Mouse (Mus musculus): Measurements from ENCODE around the gene Btg2. TPM values are rescaled to one million over a fixed set of nuclear protein-coding genes. Genes with fewer than 3 reads are reported as not detected.

Gene Btg2
- total and polyA plus RNA-seq, 3 experiments = 18.9 to 55.2 (median 20.3) TPM

Other genes starting within 250 kb of the Btg2 start
- 1 to 10 TPM in 1 of 2 experiments, under 1 TPM in 1; 0.98 to 1.0 TPM for gene Optc, start 171.1 kb downstream of the Btg2 start, total RNA-seq (2021)
- 0.83 and 1.3 TPM in 2 replicates for gene Optc, start 171.1 kb downstream of the Btg2 start, polyA plus RNA-seq (2012; rRNA removed)
- gene Prelp, start 157.7 kb downstream of the Btg2 start, total RNA-seq (2021) = 10 to 100 TPM; 54.7 to 70.2 TPM
- 30.6 and 44.4 TPM in 2 replicates for gene Prelp, start 157.7 kb downstream of the Btg2 start, polyA plus RNA-seq (2012; rRNA removed)
- 10 to 100 TPM; 10.1 to 12.4 TPM for gene Fmod, start 41.9 kb downstream of the Btg2 start, total RNA-seq (2021)
- gene Fmod, start 41.9 kb downstream of the Btg2 start, polyA plus RNA-seq (2012; rRNA removed) = 13.4 and 17.9 TPM in 2 replicates
- not detected for gene Chit1, start 32.1 kb upstream of the Btg2 start, total RNA-seq (2021)
- 0.07 and 0.08 TPM in 2 replicates for gene Chit1, start 32.1 kb upstream of the Btg2 start, polyA plus RNA-seq (2012; rRNA removed)
- gene Chil1, start 103.1 kb upstream of the Btg2 start, total RNA-seq (2021) = 1 to 10 TPM; 1.1 to 1.6 TPM
- gene Chil1, start 103.1 kb upstream of the Btg2 start, polyA plus RNA-seq (2012; rRNA removed) = 0.20 and 0.57 TPM in 2 replicates
- gene Mybph, start 114.3 kb upstream of the Btg2 start, total RNA-seq (2021) = under 1 TPM in 1 of 2 experiments, not detected in 1; 0.38 TPM
- 0.25 and 0.59 TPM in 2 replicates for gene Mybph, start 114.3 kb upstream of the Btg2 start, polyA plus RNA-seq (2012; rRNA removed)
- gene Adora1, start 156.3 kb upstream of the Btg2 start, total RNA-seq (2021) = 100 to 1,000 TPM; 110 to 198 TPM
- gene Adora1, start 156.3 kb upstream of the Btg2 start, polyA plus RNA-seq (2012; rRNA removed) = 180 and 209 TPM in 2 replicates
- not detected for gene Myog, start 210.9 kb upstream of the Btg2 start, total RNA-seq (2021)
- gene Myog, start 210.9 kb upstream of the Btg2 start, polyA plus RNA-seq (2012; rRNA removed) = not detected in 2 replicates

Data from adrenal gland, adult 2 months (tissue).